Mouse (Mus musculus): ENCODE measurements around the gene Rasl11b.

DNA sequence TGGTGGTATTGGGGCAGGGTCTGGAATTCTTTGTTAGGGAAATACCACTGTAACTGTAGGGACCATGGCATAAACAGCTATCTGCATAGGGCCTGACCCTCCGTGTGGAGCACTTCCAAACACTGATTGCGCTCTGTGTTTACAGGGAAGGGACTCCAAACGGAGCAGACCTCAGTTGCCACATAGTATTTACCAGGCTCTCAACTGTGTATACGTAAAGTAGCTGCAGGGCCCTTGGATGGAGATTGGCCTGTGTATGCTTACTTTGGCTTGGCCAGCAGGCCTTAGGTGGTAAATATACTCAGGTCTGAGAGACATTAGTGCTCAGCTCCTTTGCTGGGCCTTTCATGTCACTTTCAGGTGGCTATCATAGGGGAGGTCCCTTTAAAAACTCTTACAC is 7.4 kb downstream of the Rasl11b start:
- TF ChIP-seq CTCF (IDR thresholded peaks at IDR 0.05; ENCODE audit: low read depth): no peak
- TF ChIP-seq EP300 (IDR thresholded peaks at IDR 0.05; ENCODE audit: low read depth): no peak

Measured in liver, postnatal 0 days (tissue).